Comparison of ENCODE assay signal across 1 mouse cellular context in the genomic region with DNA sequence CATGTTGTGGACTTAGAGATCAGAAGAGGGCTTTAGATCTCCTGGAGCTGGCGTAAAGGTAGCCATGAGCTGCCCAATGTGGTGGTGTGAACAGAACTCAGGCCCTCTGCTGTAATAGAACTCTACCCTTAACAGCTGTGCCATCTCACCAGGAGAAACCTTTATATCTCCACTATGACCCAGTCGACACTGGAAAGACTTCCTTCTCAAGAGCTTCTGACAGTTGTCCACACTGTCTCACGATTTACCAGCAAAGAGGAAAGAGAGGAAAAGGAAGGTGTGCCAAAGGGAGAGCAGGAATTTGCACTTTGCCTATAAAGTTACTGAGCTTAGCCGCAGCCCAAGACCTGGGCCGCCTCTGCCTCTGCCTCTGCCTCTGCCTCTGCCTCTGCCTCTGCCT.
TF ChIP-seq lines count a peak whose summit lies in the region.

No protein-coding gene starts in this region.

TF ChIP-seq in MEL, 35 proteins besides CTCF, POLR2A, EP300 and RAD21 (continued from another document):
- TF ChIP-seq ZC3H11A (IDR thresholded peaks at IDR 0.05; ENCODE audit: low read depth, low read length), result no peak
- TF ChIP-seq ELF1 (IDR thresholded peaks at IDR 0.05; ENCODE audit: low read depth, low read length), result no peak
- TF ChIP-seq MYB (IDR thresholded peaks at IDR 0.05; ENCODE audit: low read depth, low read length), result no peak
- no peak for TF ChIP-seq POLR2AphosphoS5 (IDR thresholded peaks at IDR 0.05; ENCODE audit: borderline replicate concordance, low read depth, low read length)
- TF ChIP-seq UBTF (IDR thresholded peaks at IDR 0.05; ENCODE audit: borderline replicate concordance, insufficient read depth, low read depth, low read length), result no peak
- no peak for TF ChIP-seq MEF2A (IDR thresholded peaks at IDR 0.05; ENCODE audit: extremely low read depth, insufficient replicate concordance, low read depth, low read length, poor library complexity, severe bottlenecking)
- no peak for TF ChIP-seq KAT2A (conservative IDR thresholded peaks at IDR 0.05; ENCODE audit: low read depth, low read length)
- TF ChIP-seq ZMIZ1 (IDR thresholded peaks at IDR 0.05; ENCODE audit: low read depth, low read length), result no peak
- no peak for TF ChIP-seq MAZ (IDR thresholded peaks at IDR 0.05; ENCODE audit: low read depth, low read length)
